Mouse (Mus musculus): ENCODE results near the gene Hist4h4. TPM values are rescaled to one million over a fixed set of nuclear protein-coding genes. Genes with fewer than 3 reads are reported as not detected.

Gene Hist4h4
- total and polyA plus RNA-seq, 3 experiments, result 0.89 to 179 (median 60.9) TPM

DNA sequence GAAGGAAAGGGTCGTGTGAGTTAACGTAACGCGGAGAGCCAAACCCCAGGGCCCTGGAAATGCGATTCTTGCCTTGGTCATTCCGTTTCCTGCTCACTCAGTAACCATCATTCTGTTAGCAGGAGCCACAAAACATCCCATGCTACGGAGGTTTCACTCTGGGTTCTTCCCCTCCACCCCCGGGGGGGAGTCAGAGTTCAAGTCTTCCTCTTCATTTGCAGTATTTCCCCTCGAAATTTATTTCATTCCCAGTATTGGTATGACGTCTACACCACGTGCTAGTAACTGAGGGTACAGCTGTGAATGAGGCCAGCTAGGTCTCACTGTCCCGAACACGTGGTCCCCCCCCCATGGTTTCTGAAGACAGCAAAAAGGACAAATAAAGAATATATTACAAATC, 5.5 kb upstream of the Hist4h4 start:
- Histone ChIP-seq H3K9me3 (replicated peaks) (no peaks in the 10 kb centered on the region), H3K36me3 (replicated peaks) (peaks cover 49% of the 10 kb centered on the region), H3K4me1 (ENCODE audit: insufficient read depth, low read depth, low read length) (peaks cover 52% of the 10 kb centered on the region), H3K27me3 (ENCODE audit: insufficient read depth, low read length) (no peaks in the 10 kb centered on the region), H3K4me3 (ENCODE audit: low read depth, low read length) (peak overlapping the region; percentile 81)
- DNase-seq (ENCODE audit: low spot score), result no peak
- ATAC-seq (ENCODE audit: extremely low read depth, insufficient number of reproducible peaks, low FRiP score, poor library complexity, severe bottlenecking), result no peak
- no peak for TF ChIP-seq GATA2 (IDR thresholded peaks at IDR 0.05; ENCODE audit: borderline replicate concordance, low read depth, low read length)
- no peak for TF ChIP-seq GATA1 (IDR thresholded peaks at IDR 0.05; ENCODE audit: borderline replicate concordance, low read length)

DNA sequence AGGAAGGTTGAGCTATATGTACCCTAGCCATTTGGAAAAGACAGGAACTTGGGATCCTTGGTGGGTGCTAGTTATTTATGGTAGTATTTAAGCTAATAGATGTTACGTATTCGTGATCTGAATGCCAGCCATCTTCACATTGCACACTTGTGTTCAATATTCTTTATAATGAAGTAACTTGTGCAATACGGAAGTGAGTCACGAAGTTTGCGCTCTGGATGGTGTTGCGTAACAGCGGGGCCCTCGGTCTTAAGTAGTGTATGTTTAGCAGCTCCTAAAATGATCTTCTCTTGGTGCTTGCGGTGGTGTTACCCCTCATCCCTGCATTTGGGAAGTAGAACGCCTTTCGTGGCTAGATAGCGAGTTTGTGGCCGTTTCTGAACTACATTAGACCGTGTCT, 4.9 kb upstream of the Hist4h4 start:
- DNase-seq (ENCODE audit: low spot score) (peak; percentile 48), ATAC-seq (ENCODE audit: extremely low read depth, insufficient number of reproducible peaks, low FRiP score, poor library complexity, severe bottlenecking) (peak; percentile 36)
- H3K36me3 ChIP-seq (replicated peaks), result peaks cover 43% of the 10 kb centered on the region

DNA sequence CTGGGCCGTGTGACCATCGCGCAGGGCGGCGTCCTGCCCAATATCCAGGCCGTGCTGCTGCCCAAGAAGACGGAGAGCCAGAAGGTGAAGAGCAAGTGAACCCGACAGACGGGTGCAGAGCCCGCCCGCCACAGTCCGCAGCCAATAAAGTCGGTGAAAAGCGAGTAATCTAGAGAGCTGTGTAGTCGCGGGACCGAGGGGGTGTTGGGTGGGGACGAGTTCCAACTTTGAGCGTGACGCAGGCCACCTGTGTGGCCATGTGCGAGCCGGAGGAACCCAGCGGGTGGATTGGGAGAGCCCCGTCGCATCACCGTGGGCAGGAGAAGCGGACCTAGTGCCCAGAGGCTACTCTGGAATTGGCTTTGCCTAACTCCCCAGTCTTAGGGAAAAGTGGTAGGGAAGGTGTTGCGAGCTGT, 4.4 kb upstream of the Hist4h4 start:
- Histone ChIP-seq H3K36me3 (replicated peaks) (peaks cover 39% of the 10 kb centered on the region), H3K9me3 (replicated peaks) (no peaks in the 10 kb centered on the region), H3K27me3 (ENCODE audit: insufficient read depth, low read length) (no peaks in the 10 kb centered on the region), H3K4me1 (ENCODE audit: insufficient read depth, low read depth, low read length) (peaks cover 48% of the 10 kb centered on the region), H3K4me3 (ENCODE audit: low read depth, low read length) (peak overlapping the region; percentile 81)
- DNase-seq (ENCODE audit: low spot score) (peak; percentile 25), ATAC-seq (ENCODE audit: extremely low read depth, insufficient number of reproducible peaks, low FRiP score, poor library complexity, severe bottlenecking) (no peak)
- no peak for TF ChIP-seq CTCF (IDR thresholded peaks at IDR 0.05; ENCODE audit: low read depth, low read length)

More for the DNA sequence above, 4.9 kb upstream of the Hist4h4 start:
- Histone ChIP-seq H3K4me1 (ENCODE audit: insufficient read depth, low read depth, low read length) (peaks cover 48% of the 10 kb centered on the region), H3K4me3 (ENCODE audit: low read depth, low read length) (peak overlapping the region; percentile 81), H3K27me3 (ENCODE audit: insufficient read depth, low read length) (no peaks in the 10 kb centered on the region), H3K9me3 (replicated peaks) (no peaks in the 10 kb centered on the region)
- TF ChIP-seq GATA1 (IDR thresholded peaks at IDR 0.05; ENCODE audit: borderline replicate concordance, low read length) (no peak), TAL1 (conservative IDR thresholded peaks at IDR 0.05; ENCODE audit: low read depth, low read length) (no peak), GATA2 (IDR thresholded peaks at IDR 0.05; ENCODE audit: borderline replicate concordance, low read depth, low read length) (no peak), CTCF (IDR thresholded peaks at IDR 0.05; ENCODE audit: low read depth, low read length) (no peak), POLR2AphosphoS5 (IDR thresholded peaks at IDR 0.05; ENCODE audit: insufficient replicate concordance, low read depth, low read length) (no peak)

DNA sequence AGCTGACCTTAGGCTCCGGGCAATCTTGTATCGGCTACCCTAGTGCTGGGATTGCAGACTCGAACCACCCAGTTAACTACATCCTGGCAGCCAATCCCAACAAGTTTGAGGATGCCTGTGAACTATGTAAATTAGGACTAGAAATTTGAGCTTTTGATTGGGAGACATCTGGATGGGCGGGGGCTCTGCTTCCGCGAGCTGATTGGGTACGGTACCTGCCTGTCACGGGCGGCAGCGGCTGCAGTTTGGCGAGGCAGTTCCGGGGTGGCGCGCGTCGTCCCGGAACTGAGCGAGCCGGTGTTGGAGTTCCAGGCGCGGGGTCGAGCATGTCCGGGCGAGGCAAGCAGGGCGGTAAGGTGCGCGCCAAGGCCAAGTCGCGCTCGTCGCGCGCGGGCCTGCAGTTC, 3.8 kb upstream of the Hist4h4 start, which contains the start of gene H2afj:
TSS of gene H2afj (plus strand) at position 231 of the 404 bp plus-strand sequence.
- TF ChIP-seq GATA1 (IDR thresholded peaks at IDR 0.05; ENCODE audit: borderline replicate concordance, low read length) (no peak), CTCF (IDR thresholded peaks at IDR 0.05; ENCODE audit: low read depth, low read length) (no peak), TAL1 (conservative IDR thresholded peaks at IDR 0.05; ENCODE audit: low read depth, low read length) (no peak), GATA2 (IDR thresholded peaks at IDR 0.05; ENCODE audit: borderline replicate concordance, low read depth, low read length) (no peak), POLR2AphosphoS5 (IDR thresholded peaks at IDR 0.05; ENCODE audit: insufficient replicate concordance, low read depth, low read length) (no peak)
- H3K4me3 ChIP-seq (ENCODE audit: low read depth, low read length), result peak within 1 kb of the TSS; percentile 81
- peak; percentile 52 for ATAC-seq (ENCODE audit: extremely low read depth, insufficient number of reproducible peaks, low FRiP score, poor library complexity, severe bottlenecking)
- H3K4me1 ChIP-seq (ENCODE audit: insufficient read depth, low read depth, low read length), result peaks cover 51% of the 10 kb centered on the region
- peaks cover 33% of the 10 kb centered on the region for H3K36me3 ChIP-seq (replicated peaks)
- H3K9me3 ChIP-seq (replicated peaks), result no peaks in the 10 kb centered on the region
- no peaks in the 10 kb centered on the region for H3K27me3 ChIP-seq (ENCODE audit: insufficient read depth, low read length)
- DNase-seq (ENCODE audit: low spot score), result peak; percentile 89

DNA sequence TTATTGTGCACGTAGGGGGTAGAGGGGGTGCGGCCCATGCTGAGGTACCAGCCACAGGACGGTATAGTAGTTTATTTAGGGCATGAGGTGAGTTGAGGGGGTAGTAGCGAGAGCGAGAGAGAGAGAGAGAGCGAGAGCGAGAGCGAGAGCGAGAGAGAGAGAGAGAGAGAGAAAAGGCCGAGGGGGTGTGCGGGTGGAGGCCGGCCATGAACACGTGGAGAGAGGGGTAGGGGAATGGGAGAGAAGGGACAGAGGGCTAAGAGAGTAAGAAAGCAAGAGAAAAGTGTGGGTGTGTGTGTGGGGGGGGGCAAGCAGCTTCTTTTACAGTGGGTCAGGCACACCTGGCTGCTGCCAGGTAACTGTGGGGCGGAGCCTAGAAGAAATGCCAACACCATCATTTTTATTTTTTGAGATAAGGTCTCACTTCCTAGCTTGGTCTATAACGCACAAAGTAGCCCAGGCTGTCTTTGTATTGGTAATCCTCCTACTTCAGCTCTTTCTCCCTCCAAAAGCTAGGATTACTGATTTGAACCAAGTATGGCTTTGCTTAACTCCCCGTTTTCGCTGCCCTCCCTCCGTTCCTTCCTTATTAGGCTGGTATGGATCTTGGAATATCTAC, 3.3 kb upstream of the Hist4h4 start:
- H3K36me3 ChIP-seq (replicated peaks), result peaks cover 31% of the 10 kb centered on the region
- no peaks in the 10 kb centered on the region for H3K27me3 ChIP-seq (ENCODE audit: insufficient read depth, low read length)
- TF ChIP-seq TAL1 (conservative IDR thresholded peaks at IDR 0.05; ENCODE audit: low read depth, low read length), result no peak
- TF ChIP-seq POLR2AphosphoS5 (IDR thresholded peaks at IDR 0.05; ENCODE audit: insufficient replicate concordance, low read depth, low read length), result no peak
- TF ChIP-seq GATA1 (IDR thresholded peaks at IDR 0.05; ENCODE audit: borderline replicate concordance, low read length), result no peak
- no peak for TF ChIP-seq GATA2 (IDR thresholded peaks at IDR 0.05; ENCODE audit: borderline replicate concordance, low read depth, low read length)
- TF ChIP-seq CTCF (IDR thresholded peaks at IDR 0.05; ENCODE audit: low read depth, low read length), result no peak
- DNase-seq (ENCODE audit: low spot score) (no peak), ATAC-seq (ENCODE audit: extremely low read depth, insufficient number of reproducible peaks, low FRiP score, poor library complexity, severe bottlenecking) (no peak)
- peaks cover 53% of the 10 kb centered on the region for H3K4me1 ChIP-seq (ENCODE audit: insufficient read depth, low read depth, low read length)
- no peaks in the 10 kb centered on the region for H3K9me3 ChIP-seq (replicated peaks)
- peak overlapping the region; percentile 81 for H3K4me3 ChIP-seq (ENCODE audit: low read depth, low read length)

DNA sequence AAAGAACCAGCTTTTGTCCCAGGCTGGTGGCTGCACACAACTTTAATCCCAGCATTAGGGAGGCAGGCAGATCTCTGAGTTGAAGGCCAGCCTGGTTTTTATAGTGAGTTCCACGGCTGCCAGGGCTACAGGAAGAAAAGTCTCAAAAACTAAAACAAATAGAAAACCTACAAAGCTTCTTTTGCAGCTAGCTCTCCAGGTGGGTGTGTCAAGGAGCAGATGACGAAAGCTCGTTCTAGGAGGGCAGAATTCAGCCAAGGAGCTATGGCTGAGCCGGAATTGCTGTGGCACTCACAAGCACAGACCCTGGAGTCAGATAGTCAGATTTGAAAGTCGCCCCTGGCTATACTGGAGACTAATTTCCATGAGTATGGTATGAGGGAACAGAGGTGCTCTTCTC, 2.6 kb upstream of the Hist4h4 start:
- DNase-seq (ENCODE audit: low spot score) (no peak), ATAC-seq (ENCODE audit: extremely low read depth, insufficient number of reproducible peaks, low FRiP score, poor library complexity, severe bottlenecking) (no peak)
- TF ChIP-seq GATA1 (IDR thresholded peaks at IDR 0.05; ENCODE audit: borderline replicate concordance, low read length) (no peak), TAL1 (conservative IDR thresholded peaks at IDR 0.05; ENCODE audit: low read depth, low read length) (no peak), GATA2 (IDR thresholded peaks at IDR 0.05; ENCODE audit: borderline replicate concordance, low read depth, low read length) (no peak), CTCF (IDR thresholded peaks at IDR 0.05; ENCODE audit: low read depth, low read length) (no peak), POLR2AphosphoS5 (IDR thresholded peaks at IDR 0.05; ENCODE audit: insufficient replicate concordance, low read depth, low read length) (no peak)
- H3K36me3 ChIP-seq (replicated peaks), result peaks cover 25% of the 10 kb centered on the region
- H3K27me3 ChIP-seq (ENCODE audit: insufficient read depth, low read length), result no peaks in the 10 kb centered on the region
- no peaks in the 10 kb centered on the region for H3K9me3 ChIP-seq (replicated peaks)
- no peak overlapping the region for H3K4me3 ChIP-seq (ENCODE audit: low read depth, low read length)
- H3K4me1 ChIP-seq (ENCODE audit: insufficient read depth, low read depth, low read length), result peaks cover 53% of the 10 kb centered on the region
